Mouse (Mus musculus): ENCODE data around the gene Rangrf. TPM values are rescaled to one million over a fixed set of nuclear protein-coding genes. Genes with fewer than 3 reads are reported as not detected.
"Not testable (repeated sequence)": the region's sequence is repeated elsewhere in the genome, so short reads cannot be mapped to it uniquely, and the experiment has no call there.

The Rangrf gene
- total RNA-seq, 2 experiments from 2014 or later: 56.5 to 87.2 TPM

DNA sequence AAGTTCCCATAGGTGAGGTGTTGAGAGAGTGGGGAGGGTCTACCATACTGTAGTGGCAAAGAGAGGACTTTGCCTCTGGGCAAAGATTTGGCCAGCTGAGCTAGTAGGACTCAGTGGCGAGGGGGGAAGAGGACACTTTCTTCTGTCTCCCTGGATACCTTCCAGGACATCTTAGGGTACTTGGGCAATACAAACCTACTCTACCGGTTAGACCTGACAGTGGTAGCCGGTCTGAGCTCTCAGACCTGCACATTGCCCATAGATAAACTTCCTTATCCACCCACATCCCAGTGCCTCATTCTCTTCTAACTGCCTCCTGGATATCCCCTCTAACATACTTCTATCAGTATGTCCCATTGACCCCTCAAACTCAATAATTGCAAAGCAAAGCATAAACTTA is 5.9 kb upstream of the Rangrf start:
- ATAC-seq (replicated peaks; ENCODE audit: poor library complexity, severe bottlenecking): no peak

GRCm38 (mm10) chr11:68979320-68979733 is 4.3 kb upstream of the Rangrf start:
- 0 out of 2 replicates have a peak, but pooled peaks have one; percentile 14 for ATAC-seq (replicated peaks; ENCODE audit: poor library complexity, severe bottlenecking)

DNA sequence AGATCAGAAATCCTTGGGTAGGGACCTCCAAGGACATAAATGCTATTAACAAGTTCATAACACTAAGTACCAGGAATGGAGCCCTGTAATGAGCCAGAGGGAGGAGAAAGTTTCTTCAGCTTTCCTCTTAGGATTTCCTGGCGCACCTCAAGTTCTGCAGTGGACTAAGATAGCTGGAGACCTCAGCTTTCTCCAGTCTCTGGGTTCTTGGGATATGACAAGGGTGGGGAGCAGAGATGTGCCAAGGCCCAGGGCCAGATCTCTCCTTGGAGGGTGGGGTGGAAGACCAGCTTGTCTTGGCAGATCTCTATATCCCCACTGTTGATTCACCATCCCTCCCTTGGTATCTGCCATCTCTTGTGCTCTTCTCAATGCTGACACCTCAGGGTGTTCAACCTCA is 616 bp upstream of the Rangrf start:
- ATAC-seq (replicated peaks; ENCODE audit: poor library complexity, severe bottlenecking): no peak

- no peak; the same call in 1 of the 2 replicates for ATAC-seq (replicated peaks; ENCODE audit: poor library complexity, severe bottlenecking)
Observed at GRCm38 (mm10) chr11:68974059-68974450, 930 bp downstream of the Rangrf start.

- peak; percentile 89 for ATAC-seq (replicated peaks; ENCODE audit: poor library complexity, severe bottlenecking)
Observed at GRCm38 (mm10) chr11:68973250-68974058, 1.5 kb downstream of the Rangrf start.

- ATAC-seq (replicated peaks; ENCODE audit: poor library complexity, severe bottlenecking): no peak
Observed at GRCm38 (mm10) chr11:68970232-68970631, 4.8 kb downstream of the Rangrf start.

- ATAC-seq (replicated peaks; ENCODE audit: poor library complexity, severe bottlenecking): no peak
Observed at GRCm38 (mm10) chr11:68968752-68969151, 6.2 kb downstream of the Rangrf start.

DNA sequence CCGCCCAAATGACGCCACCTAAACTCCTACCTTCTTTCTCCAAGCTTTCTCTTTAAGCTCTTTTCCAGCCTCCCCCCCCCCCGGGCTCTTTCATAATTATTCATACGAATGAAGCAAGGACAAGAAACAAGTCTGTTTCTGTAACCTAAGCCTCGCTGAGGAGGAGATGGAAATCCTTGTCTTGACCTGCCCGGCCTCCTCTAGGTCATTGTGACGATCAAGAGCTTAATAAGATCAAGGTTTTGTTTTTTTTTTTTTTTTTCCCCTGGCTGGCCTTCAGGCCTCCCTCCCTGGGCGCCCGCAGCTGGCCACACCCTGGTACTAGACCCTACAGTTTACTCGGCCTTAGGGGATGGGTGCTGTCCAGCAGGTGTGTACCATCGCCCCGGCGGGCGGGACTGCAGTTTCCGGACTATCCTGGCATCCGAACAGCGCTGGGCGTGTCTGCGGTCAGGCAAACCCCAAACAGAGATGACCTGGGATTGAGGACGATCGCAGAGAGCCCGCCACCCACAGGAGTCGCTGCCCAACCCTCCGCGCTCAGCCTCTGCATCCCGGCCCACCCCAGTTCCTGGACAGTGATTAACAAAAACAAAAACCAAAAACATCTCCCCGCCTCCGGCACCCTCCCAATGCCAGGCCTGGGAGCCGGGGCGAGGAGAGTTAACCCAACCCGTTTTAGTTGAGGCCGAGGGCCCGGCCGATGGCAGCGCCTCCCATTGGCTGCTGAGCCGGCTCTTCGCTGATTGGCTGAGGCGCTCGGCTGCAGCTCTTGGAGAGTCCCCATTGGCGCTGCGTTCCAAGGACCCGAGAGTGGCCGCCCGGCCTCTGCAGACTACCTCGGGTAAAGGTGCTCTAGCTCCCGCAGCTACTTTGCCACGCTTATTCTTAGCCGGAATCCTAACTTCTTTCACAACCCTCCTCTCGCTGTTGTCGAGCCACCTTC is 7.4 kb downstream of the Rangrf start, which contains the start of gene Slc25a35:
Gene Slc25a35, plus strand, starts transcription at position 795 of the 946 bp plus-strand sequence.
- peak; percentile 90 for ATAC-seq (replicated peaks; ENCODE audit: poor library complexity, severe bottlenecking)

- ATAC-seq (replicated peaks; ENCODE audit: poor library complexity, severe bottlenecking): no peak
Observed at GRCm38 (mm10) chr11:68966554-68966953, 8.4 kb downstream of the Rangrf start.

DNA sequence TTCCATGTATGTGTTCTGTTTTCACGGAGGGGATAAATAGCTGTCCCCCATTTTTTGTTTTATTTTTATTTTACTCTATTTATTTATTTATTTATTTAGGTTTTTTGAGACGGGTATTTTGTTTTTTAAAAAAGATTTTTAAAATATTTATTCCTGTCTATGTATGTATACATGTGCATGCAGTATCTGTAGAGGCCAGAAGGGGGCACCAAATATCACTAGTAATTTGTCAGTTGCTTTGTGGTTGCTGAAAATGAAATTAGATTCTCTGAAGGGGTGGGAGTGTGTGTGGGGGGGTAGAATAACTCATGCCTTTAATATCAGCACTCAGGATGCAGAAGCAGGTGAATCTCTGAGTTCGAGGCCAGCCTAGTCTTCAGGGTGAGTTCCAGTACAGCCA is 9.1 kb downstream of the Rangrf start:
- peak; percentile 47 for ATAC-seq (replicated peaks; ENCODE audit: poor library complexity, severe bottlenecking)

GRCm38 (mm10) chr11:68965050-68965449 is 9.9 kb downstream of the Rangrf start:
- no peak for ATAC-seq (replicated peaks; ENCODE audit: poor library complexity, severe bottlenecking)

DNA sequence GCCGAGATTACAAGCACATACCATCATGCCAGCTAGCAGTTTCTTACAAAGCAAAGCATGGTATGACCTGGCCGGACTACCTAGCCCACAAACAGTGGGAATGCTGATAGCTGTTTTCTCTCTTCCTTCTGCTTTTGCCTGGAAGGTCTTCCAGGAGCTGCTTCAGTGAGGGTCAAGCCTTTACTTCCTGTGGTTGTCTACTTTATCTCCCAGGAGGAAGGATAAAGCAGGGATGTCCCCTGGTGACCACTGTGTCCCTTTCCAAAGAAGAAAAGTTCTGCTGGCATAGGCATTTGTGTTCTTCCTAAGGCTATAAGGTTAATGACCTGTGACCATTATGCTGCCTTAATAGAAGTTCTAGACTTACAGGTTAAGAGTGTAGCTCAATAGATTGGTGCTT is 11.6 kb downstream of the Rangrf start:
- ATAC-seq (replicated peaks; ENCODE audit: poor library complexity, severe bottlenecking): no peak

- not testable (repeated sequence) for ATAC-seq (replicated peaks; ENCODE audit: poor library complexity, severe bottlenecking)
Observed at GRCm38 (mm10) chr11:68962159-68962558, 12.8 kb downstream of the Rangrf start.

DNA sequence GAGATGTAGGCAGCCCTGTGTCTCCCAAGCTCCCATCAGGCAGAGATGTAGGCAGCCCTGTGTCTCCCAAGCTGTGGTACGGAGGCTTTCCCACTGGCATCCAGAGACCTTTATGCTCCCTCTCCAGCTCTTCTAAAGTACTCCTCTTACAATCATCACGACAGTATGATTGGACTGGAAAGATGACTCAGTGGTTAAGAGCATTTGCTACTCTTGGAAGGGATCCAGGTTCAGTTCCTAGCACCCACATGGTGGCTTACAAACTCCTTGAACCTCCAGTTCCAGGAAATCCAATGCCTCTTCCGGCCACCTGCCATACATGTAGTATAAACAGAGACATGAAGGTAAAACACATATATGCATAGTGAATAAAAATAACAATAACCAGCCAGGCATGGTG is 13.4 kb downstream of the Rangrf start:
- ATAC-seq (replicated peaks; ENCODE audit: poor library complexity, severe bottlenecking): no peak

GRCm38 (mm10) chr11:68957971-68958370 is 17.0 kb downstream of the Rangrf start:
- no peak for ATAC-seq (replicated peaks; ENCODE audit: poor library complexity, severe bottlenecking)

DNA sequence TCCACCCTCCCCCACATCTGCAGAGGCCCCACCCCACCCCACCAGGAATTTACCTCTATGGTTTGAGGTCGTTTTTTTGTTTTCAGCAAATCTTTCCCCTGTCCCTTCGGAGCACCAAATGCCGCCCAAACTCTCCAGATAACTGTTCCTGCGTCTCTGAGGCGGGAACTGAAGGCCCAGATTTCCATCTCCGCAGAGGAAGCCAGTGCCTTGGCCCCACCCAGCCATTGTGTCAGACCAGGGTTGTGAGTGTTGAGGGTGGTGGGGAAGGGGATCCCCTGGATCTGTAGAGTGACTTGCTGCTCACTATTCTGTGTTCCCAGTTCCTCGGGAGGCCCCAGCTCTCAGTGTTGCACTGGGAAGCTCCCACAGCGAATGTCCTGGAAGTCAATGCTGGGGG is 17.7 kb downstream of the Rangrf start, which contains the start of gene Arhgef15:
Gene Arhgef15, minus strand, starts transcription at position 173 of the 400 bp plus-strand sequence.
- ATAC-seq (replicated peaks; ENCODE audit: poor library complexity, severe bottlenecking): no peak

GRCm38 (mm10) chr11:68956697-68957096 is 18.3 kb downstream of the Rangrf start:
- ATAC-seq (replicated peaks; ENCODE audit: poor library complexity, severe bottlenecking): 0 out of 2 replicates have a peak, but pooled peaks have one; percentile 13

DNA sequence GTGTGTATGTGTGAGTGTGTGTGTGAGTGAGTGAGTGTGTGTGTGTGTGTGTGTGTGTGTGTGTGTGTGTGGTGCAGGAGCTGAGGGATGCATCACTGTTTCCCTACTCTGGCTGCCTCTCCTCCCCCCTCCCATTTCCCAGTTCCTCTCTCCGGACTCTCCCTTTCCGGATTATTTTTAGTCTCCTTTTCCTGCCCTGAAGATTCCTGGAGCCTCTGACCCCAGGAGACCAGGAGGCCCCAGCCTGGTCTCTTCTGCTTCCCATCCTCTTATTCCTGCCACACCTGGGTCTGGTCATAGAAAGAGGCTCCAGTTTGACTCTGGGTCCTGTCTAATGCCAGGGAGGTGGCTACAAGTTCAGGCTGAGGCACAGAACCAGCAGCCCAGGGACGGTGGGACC is 18.9 kb downstream of the Rangrf start:
- no peak for ATAC-seq (replicated peaks; ENCODE audit: poor library complexity, severe bottlenecking)

DNA sequence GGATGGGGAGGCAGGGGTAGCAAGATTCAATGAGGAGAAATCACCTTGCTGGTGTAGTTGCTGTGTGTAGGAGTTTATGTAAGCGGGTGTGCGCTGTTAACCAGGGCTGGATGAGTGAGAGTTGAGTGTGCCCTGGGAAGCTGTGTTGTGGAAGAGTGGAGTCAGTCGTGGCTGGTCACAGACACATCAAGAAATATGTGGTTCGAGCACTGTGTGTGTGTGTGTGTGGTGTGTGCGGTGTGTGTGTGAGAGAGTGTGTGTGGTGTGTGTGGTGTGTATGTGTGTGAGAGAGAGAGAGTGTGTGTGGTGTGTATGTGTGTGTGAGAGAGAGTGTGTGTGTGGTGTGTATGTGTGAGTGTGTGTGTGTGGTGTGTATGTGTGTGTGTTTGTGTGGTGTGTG is 19.5 kb downstream of the Rangrf start:
- no peak for ATAC-seq (replicated peaks; ENCODE audit: poor library complexity, severe bottlenecking)

DNA sequence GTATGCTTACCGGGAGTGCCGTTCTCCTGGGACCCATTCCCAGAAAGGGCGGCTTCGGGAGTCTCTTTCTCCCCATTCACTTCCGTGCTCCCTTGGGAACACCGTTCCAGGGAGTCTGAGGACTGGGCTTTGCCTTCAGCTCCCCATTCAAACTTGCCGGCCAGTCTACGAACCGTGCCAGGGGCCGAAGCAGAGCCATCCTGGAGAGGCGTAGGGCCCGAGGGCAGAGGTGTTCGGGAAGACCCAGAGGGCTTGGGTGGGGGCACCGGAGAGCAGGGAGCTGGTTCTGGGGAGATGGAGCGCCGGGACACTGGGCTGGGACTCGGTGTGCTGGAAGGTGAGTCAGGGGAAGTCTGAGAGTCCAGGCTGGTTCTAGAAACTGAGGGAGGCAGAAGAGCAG is 20.6 kb downstream of the Rangrf start:
- ATAC-seq (replicated peaks; ENCODE audit: poor library complexity, severe bottlenecking): peak; percentile 26

GRCm38 (mm10) chr11:68953903-68954302 is 21.1 kb downstream of the Rangrf start:
- ATAC-seq (replicated peaks; ENCODE audit: poor library complexity, severe bottlenecking): no peak; the same call in 1 of the 2 replicates

All from granulocyte monocyte progenitor cell, adult 5-6 weeks (primary cell).